Mouse (Mus musculus) brain, embryonic 14.5 days (tissue): ENCODE data around the gene Samd13.

Source experiments
- CTCF ChIP-seq: fragments of 200-500 bp; IDR thresholded peaks from 2 replicates; pipeline ENCODE4 v1.5.1; 2012; ENCODE audit warnings: inconsistent platforms, mild to moderate bottlenecking, moderate library complexity, borderline replicate concordance; ENCODE audit not compliant: insufficient read depth, insufficient read length; ENCODE audit errors: extremely low read depth
- POLR2A ChIP-seq: fragments of 200-500 bp; IDR thresholded peaks from 2 replicates; pipeline ENCODE4 v1.6.1; 2012; ENCODE audit warnings: mild to moderate bottlenecking, inconsistent platforms, borderline replicate concordance; ENCODE audit not compliant: poor library complexity, insufficient read depth, insufficient read length, severe bottlenecking; ENCODE audit errors: extremely low read depth

DNA sequence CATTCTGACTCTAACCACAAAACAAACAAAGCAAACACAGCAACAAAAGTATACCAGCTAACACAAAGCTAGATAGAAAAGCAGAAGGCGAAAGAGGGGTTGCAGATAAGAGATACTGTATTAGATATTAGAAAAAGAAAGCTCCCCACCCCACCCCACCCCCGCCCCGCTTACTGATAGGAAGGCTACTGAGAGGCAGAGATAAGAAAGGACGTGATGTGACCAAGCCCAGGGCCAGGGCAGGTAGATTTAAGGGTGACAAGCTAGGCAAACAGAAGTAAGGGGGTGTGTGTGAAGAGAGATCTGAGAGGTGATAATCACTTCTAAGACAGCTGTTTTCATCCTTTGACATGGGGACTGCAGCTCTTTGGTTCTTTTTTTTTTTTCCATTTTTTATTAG is 67.0 kb downstream of the Samd13 start:
- no peak for TF ChIP-seq CTCF
- no peak for TF ChIP-seq POLR2A
